Mouse (Mus musculus) heart, embryonic 10.5 days (tissue): ENCODE results near the gene Krtcap3. TPM values are rescaled to one million over a fixed set of nuclear protein-coding genes. Genes with fewer than 3 reads are reported as not detected.

Source experiments
- DNase-seq: peaks from one replicate; pipeline ENCODE4 v3.0.0-alpha.2; 2017; ENCODE audit warnings: low spot score
- H3K27ac ChIP-seq: fragments of 300-500 bp; sonication (generic); 2 replicates; pipeline ENCODE4 v1.5.1; 2016; ENCODE audit warnings: mild to moderate bottlenecking
- H3K27me3 ChIP-seq: fragments of 300-500 bp; sonication (generic); 2 replicates; pipeline ENCODE4 v1.6.1; 2016; ENCODE audit warnings: mild to moderate bottlenecking; ENCODE audit not compliant: poor library complexity, insufficient read depth, severe bottlenecking
- H3K36me3 ChIP-seq: fragments of 300-500 bp; sonication (generic); 2 replicates; pipeline ENCODE4 v1.6.1; 2016; ENCODE audit warnings: mild to moderate bottlenecking, moderate library complexity
- H3K4me1 ChIP-seq: fragments of 300-500 bp; sonication (generic); 2 replicates; pipeline ENCODE4 v1.6.1; 2016; ENCODE audit warnings: mild to moderate bottlenecking
- H3K4me3 ChIP-seq: fragments of 300-500 bp; sonication (generic); 2 replicates; pipeline ENCODE4 v1.5.1; 2016; ENCODE audit warnings: mild to moderate bottlenecking, moderate library complexity
- H3K9me3 ChIP-seq: fragments of 300-500 bp; sonication (generic); 2 replicates; pipeline ENCODE4 v1.6.1; 2016; ENCODE audit warnings: mild to moderate bottlenecking, moderate library complexity
- WGBS: fragments of 180-500 bp; shearing (Covaris S2); methylation state at CpG from one replicate; pipeline ENCODE4 v1.1.7; 2016; 5-methylcytosine and 5-hydroxymethylcytosine counted together
- polyA plus RNA-seq: library from polyadenylated mRNA; unstranded; fragments of >200 nt; fragmentation: Nextera tagmentation; extraction: Ambion mirVana; gene quantifications from 2 replicates; pipeline ENCODE4 v1.2.1, GENCODE M21; 2016

Krtcap3 gene
- polyA plus RNA-seq, 1 experiment from 2014 or later: 13.1 TPM

DNA sequence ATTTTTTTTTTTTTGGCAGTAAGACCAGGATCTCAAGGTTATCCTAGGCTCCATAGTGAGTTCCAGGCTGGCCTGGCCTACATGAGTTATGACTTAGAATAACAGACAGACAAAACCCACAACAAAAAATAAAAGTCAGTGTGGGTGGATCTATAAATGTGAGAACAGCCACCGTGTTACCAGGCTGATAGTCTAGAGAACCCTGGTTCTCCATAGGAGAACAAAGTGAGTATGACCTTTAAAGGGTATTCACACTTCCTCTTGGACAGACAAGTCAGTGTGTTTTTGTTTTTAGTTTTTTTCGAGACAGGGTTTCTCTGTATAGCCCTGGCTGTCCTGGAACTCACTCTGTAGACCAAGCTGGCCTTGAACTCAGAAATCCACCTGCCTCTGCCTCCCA lies 4.5 kb downstream of the Krtcap3 start:
- WGBS: 92% methylated on average over 2 of the region's 2 CpGs
- DNase-seq: no peak
- peaks cover 82% of the 10 kb centered on the region for H3K36me3 ChIP-seq
- H3K27me3 ChIP-seq: no peaks in the 10 kb centered on the region
- H3K4me3 ChIP-seq: no peak overlapping the region
- H3K9me3 ChIP-seq: no peaks in the 10 kb centered on the region
- no peak overlapping the region for H3K27ac ChIP-seq
- peaks cover 38% of the 10 kb centered on the region for H3K4me1 ChIP-seq

DNA sequence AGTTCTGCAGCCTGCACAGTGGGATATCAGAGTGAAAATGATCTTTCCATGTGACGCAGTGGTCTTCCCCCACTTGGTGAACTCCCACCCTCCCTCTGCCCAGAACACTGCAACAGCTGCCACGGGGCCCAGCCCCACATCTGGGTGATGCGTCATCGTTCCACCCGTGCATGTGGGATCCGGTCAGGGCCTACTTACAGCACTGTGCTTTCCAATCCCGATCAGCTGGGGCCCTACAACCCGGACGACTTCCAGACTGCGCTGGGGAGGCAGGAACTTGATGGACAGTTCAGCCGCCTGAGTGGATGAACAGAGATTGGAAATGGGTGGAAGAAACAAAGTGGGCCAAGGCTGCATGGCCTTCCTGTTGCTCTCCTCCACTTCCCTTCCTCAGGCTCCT lies 6.1 kb downstream of the Krtcap3 start:
- Histone ChIP-seq H3K36me3 (peaks cover 83% of the 10 kb centered on the region), H3K4me1 (peaks cover 22% of the 10 kb centered on the region), H3K27ac (no peak overlapping the region), H3K27me3 (no peaks in the 10 kb centered on the region), H3K9me3 (no peaks in the 10 kb centered on the region), H3K4me3 (no peak overlapping the region)
- peak; percentile 71 for DNase-seq
- WGBS: 79% methylated on average over 11 of the region's 11 CpGs

DNA sequence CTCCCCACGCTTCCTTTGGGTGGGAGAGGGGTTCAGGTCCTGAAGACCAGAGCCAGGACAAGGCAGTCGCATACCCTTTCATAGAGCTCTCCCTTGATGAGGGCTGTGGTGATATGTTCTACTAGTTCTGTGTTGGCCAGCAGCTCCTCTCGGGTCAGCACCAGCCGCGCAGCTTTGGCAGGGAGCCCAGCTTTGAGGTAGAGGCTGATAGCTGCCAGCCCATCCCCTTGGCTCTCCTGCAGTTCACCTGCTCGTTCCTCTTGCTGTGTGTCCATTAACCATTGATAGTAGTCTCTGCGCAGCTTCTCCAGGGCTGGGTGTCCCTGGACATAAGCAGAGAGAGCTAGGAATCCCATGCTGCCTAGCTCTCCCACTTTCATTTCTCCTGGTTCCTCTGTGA lies 14.6 kb downstream of the Krtcap3 start:
- 85% methylated on average over 7 of the region's 7 CpGs for WGBS
- Histone ChIP-seq H3K36me3 (peaks cover 95% of the 10 kb centered on the region), H3K9me3 (no peaks in the 10 kb centered on the region), H3K4me1 (no peaks in the 10 kb centered on the region), H3K4me3 (no peak overlapping the region), H3K27me3 (no peaks in the 10 kb centered on the region), H3K27ac (no peak overlapping the region)
- no peak for DNase-seq

DNA sequence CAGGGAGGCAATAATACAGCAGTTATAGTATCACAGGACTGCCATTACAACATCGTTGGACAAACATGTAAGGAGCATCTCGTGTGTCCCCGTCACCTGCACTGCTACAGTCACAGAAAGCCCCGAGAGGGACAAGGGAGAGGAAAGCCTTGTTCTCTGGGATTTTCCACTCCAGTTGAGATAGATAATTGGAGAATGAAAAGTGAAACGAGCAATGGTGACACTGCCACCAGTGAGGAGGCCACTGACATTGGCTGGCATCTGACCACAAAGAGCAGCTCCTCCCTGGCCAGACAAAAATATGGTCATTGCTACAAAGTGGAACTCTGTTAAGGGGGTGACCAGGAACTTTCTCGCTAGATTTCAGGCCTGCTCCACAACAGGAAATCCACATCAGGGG lies 16.2 kb downstream of the Krtcap3 start:
- no peaks in the 10 kb centered on the region for H3K4me1 ChIP-seq
- H3K4me3 ChIP-seq: no peak overlapping the region
- no peaks in the 10 kb centered on the region for H3K27me3 ChIP-seq
- H3K27ac ChIP-seq: no peak overlapping the region
- DNase-seq: no peak
- peaks cover 94% of the 10 kb centered on the region for H3K36me3 ChIP-seq
- 81% methylated on average over 6 of the region's 6 CpGs for WGBS
- H3K9me3 ChIP-seq: no peaks in the 10 kb centered on the region

DNA sequence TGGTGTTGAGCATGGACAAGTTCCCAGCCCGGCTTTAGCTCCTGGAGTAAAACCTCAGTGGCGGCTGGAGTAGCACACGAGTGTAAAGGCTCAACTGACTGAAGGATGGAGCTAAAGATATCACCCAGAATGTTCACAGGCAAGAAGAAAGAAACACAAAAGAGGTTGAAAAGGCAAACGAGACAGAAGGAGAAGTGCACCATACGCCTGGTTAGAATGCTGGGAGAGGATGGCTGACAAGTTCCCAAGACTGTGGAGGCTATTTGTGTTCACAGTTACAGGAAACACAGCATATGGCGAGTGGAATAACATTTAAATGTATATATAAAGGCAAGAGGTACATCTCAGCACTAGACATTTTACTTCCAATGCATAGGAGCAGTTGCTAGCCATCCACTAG lies 21.5 kb downstream of the Krtcap3 start:
- H3K27ac ChIP-seq: no peak overlapping the region
- H3K4me3 ChIP-seq: no peak overlapping the region
- WGBS: 82% methylated on average over 6 of the region's 6 CpGs
- no peak for DNase-seq
- no peaks in the 10 kb centered on the region for H3K9me3 ChIP-seq
- H3K27me3 ChIP-seq: no peaks in the 10 kb centered on the region
- H3K4me1 ChIP-seq: no peaks in the 10 kb centered on the region
- H3K36me3 ChIP-seq: peaks cover 75% of the 10 kb centered on the region

DNA sequence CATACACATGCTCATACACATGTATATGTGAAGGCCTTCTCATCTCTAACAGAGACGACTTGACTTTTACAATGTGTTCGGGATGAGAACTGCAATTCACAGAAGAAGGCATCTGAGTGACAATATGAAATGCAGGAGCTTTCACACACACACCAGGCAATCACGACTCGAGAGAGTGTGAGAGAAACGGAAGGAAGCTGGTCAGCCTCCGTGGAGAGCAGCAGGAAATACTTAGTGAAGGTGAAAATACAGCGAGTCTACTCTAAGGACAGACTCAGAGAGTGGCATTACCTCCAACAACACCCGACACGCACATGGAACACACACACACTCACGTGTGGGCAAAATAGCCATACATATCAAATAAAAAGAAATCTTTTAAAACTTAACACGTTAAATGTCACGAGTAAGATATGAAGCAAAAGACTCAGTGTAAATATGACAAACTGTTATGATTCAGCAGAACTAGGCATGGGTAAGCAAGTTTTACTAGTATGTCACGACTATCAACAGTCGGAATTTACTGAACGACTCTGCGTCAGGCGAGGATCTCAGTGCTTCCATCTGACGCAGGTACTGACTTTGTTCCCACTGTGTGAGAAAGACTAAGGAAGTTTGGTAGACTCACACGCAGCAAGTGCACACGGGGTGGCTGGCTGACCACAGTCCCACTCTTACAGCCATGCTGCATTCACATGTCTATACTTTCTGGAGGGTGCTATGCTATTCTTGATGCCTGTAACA lies 27.9 kb downstream of the Krtcap3 start:
- Histone ChIP-seq H3K4me3 (no peak overlapping the region), H3K27me3 (no peaks in the 10 kb centered on the region), H3K27ac (no peak overlapping the region), H3K36me3 (peaks cover 80% of the 10 kb centered on the region), H3K4me1 (no peaks in the 10 kb centered on the region), H3K9me3 (no peaks in the 10 kb centered on the region)
- WGBS: 84% methylated on average over 20 of the region's 20 CpGs
- DNase-seq: no peak

DNA sequence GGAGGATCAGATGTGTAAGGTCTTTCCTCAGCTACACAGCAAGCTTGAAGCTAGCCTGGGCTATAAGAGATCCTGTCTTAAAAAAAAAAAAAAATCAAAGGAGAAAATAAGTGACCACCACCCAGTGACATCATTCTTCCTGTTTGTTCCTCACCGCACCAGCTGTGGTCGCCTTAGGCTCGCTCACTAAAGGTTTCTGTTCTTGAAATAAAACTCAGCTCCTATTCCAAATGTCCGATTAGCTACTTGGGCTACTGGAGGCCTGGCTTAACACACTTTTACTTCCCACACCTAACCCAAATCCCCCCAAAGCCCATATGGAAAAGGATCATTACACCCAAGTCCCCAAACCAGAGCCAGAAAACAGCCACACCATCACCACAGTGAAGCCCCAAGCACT lies 36.7 kb downstream of the Krtcap3 start:
- H3K4me1 ChIP-seq: peaks cover 13% of the 10 kb centered on the region
- no peak overlapping the region for H3K27ac ChIP-seq
- no peak overlapping the region for H3K4me3 ChIP-seq
- H3K36me3 ChIP-seq: peaks cover 44% of the 10 kb centered on the region
- 70% methylated on average over 4 of the region's 4 CpGs for WGBS
- no peaks in the 10 kb centered on the region for H3K9me3 ChIP-seq
- no peaks in the 10 kb centered on the region for H3K27me3 ChIP-seq
- DNase-seq: no peak

DNA sequence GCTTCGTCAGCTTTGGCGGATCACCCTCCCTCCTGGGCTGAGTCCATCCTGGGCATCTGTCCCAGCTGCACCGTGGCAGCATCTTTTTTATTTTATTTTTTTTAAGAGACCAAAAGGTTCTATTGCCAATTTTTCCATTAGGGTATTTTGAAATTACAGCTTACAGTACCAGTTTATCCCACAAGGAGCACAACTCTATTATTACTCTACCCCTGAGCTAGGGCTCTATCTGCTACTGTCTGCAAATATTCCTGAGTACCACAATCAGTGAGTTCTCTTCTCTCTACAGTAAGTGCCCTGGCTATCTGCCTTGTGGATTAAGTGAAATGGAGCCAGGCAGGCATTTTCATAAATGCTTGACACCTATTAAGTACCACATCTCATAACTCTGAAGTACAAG lies 37.2 kb downstream of the Krtcap3 start:
- Histone ChIP-seq H3K4me1 (peaks cover 13% of the 10 kb centered on the region), H3K4me3 (no peak overlapping the region), H3K27ac (no peak overlapping the region), H3K36me3 (peaks cover 44% of the 10 kb centered on the region), H3K9me3 (no peaks in the 10 kb centered on the region), H3K27me3 (no peaks in the 10 kb centered on the region)
- no peak for DNase-seq
- 77% methylated on average over 3 of the region's 3 CpGs for WGBS

DNA sequence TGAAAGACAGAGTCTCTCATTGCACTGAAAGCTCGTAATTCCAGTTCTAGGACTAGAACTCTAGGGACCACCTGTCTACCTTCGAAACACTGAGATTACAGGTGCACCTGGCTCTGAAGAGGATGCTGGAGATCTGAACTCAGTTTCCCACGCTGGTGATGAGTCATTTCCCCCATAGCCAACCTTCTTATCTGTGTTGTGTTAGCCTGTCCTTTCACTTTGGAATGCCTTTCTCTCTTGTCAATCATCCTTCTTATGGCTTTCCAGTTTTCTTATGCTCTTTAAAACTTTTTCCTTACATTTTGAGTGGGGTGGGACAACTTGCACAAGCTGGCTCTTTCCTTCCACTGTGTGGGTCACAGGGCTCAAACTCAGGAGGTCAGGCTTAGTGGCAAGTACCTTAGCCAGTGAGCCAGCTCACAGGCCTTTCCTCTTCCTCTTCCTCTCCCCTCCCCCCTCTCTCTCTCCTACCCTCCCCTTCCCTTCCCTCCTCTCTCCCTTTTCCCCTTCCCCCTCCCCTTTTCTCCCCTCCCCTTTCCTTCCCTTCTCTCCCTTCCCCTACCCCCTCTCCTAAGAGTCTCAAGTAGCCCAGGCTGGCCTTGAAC lies 38.2 kb downstream of the Krtcap3 start:
- DNase-seq: no peak
- peak overlapping the region; percentile 86; the same call in 1 of the 2 replicates for H3K27ac ChIP-seq
- H3K4me3 ChIP-seq: peak overlapping the region; percentile 68
- H3K4me1 ChIP-seq: peaks cover 20% of the 10 kb centered on the region
- H3K27me3 ChIP-seq: no peaks in the 10 kb centered on the region
- WGBS: 59% methylated on average over 3 of the region's 3 CpGs
- H3K9me3 ChIP-seq: no peaks in the 10 kb centered on the region
- peaks cover 36% of the 10 kb centered on the region for H3K36me3 ChIP-seq

DNA sequence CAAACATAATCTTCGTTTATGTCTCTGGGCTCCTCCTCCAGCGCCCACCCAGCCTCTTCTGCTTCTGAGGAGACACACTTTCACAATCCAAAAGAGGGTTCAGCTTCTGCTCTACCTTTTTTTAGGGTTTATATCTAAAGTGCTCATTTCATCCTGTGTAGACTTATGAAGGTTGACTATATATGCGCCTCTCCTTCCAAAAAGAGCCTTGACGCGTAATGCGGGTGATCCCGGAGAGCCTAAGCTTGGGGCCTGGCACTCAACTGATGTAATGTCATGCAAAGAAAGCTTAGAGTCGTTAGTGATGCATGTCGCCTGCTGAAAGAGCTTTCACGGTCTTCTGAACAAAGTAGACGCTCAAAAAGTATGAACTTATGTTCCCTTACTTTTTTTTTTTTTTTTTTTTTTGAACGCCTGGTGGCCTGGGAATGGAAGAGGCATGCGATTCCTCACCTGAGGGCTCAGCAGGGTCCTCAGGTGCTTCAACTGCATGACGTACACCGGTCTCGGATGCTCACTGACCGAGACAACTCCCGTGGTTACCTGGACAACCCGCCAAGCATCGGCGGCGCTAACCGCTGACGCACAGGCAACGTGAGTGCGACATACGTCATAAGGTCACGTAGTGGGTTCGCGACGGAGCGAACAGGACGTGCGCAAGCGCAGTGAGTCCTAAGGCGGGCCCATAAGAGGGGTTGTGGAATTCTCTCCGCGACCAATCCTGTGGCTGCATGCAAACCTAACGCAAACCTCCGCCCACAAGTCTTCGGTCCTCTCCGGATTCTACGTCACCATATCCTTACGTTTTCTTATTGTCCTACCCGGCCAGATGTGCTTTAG lies 39.2 kb downstream of the Krtcap3 start, which contains the start of gene Ift172:
Ift172 (minus strand) TSS at position 596 of the 840 bp plus-strand sequence.
- Histone ChIP-seq H3K27ac (peak within 1 kb of the TSS; percentile 86), H3K36me3 (peaks cover 26% of the 10 kb centered on the region), H3K4me1 (peaks cover 30% of the 10 kb centered on the region), H3K4me3 (peak within 1 kb of the TSS; percentile 68), H3K9me3 (no peaks in the 10 kb centered on the region), H3K27me3 (no peaks in the 10 kb centered on the region)
- DNase-seq: peak; percentile 99
- 3% methylated on average over 45 of the region's 45 CpGs for WGBS

DNA sequence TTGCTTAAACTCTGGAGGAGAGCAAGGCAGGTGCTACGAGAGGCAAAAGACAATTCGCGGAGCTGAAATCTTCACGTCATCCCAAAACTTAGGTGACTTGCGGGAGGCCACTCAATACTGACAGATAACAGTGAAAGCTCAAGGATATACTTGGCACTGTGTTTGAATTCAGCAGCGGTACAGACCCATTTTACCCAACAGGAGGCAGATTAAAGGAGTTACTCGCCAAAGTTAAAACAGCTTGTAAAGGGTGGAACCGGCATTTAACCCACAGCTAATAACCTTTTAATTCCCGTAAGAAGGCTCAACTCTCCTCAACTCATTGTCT lies 39.8 kb downstream of the Krtcap3 start:
- Histone ChIP-seq H3K36me3 (peaks cover 20% of the 10 kb centered on the region), H3K27me3 (no peaks in the 10 kb centered on the region), H3K9me3 (no peaks in the 10 kb centered on the region), H3K27ac (peak overlapping the region; percentile 86), H3K4me1 (peaks cover 34% of the 10 kb centered on the region), H3K4me3 (peak overlapping the region; percentile 68)
- DNase-seq: no peak
- 4% methylated on average over 9 of the region's 9 CpGs for WGBS

DNA sequence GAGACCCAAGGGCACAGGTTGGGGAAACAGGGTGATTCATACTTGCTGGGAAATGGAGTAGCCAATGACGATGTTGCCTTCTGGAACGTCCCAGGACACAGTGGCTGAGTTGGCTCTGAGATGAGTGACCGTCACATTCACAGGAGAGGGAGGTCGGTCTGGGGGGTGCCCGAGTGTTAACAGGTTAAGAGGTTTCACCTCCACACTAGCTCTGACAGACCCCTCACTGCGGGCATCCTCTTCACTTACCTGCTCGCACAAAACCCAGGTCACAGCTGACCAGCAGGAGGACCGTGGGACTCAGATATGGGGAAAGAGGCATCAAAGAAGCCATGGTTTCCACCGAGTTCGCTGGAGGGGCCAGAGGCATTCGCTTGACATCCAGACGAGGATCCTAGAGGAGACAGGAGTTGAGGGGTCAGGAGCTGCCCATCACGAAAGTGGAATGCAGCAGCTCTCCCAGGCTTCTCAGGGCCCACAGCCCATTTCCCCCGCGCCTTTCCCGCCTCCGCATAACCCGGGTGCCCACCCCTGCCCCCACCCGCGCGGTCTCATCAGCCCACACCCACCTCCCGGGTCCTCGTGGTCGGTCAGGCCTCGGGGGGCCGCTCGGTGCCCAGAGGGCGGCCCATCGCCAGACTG lies 43.6 kb downstream of the Krtcap3 start:
- 3% methylated on average over 29 of the region's 29 CpGs for WGBS
- H3K9me3 ChIP-seq: no peaks in the 10 kb centered on the region
- peak overlapping the region; percentile 85 for H3K4me3 ChIP-seq
- peaks cover 35% of the 10 kb centered on the region for H3K4me1 ChIP-seq
- H3K27ac ChIP-seq: peak overlapping the region; percentile 92
- H3K36me3 ChIP-seq: peaks cover 15% of the 10 kb centered on the region
- peak; percentile 77 for DNase-seq
- H3K27me3 ChIP-seq: no peaks in the 10 kb centered on the region
